In the genomic region with DNA sequence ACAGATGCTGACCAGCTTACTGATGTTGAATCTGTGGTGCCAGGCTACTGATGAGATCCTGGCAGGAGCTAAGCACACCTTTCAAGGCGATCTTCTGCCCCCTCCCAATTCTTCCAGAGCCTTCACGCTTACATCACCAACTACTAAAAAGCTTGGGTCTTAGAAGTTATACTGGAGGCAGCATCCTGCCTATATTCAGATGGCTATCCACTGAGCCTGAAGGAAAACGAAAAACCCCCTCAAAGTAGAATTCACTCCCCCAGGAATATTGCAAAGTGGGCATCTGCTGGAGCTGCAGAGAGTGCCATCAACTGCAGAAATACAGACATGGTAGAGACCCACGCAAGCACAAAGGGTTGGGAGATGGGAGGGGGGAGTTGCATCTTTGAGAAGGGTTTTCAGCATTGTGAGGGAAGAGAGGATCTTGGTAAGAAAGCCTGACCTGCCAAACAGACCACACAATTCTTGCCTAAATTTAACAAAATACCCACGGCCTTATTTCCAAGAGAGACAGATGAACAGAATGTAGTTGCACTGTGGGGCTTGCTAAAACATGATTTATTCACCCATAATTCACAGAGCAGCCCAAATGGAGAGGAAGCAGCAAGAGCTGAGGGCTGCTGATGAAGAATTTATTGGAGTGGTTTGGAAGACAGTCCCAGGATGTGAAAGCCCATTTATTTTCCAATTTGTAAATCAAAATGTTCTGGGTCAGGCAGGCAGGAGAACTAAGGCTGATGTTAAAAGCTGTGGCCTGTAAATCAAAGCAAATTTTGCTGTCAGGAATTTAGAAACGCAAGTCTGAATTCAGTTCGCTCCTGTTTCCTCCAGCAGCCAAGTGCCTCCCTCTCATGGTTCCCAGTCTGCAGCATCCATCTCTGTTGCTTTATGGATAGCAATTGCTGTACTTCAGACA, we compare ENCODE assay signal across 31 mouse cellular contexts.
DNase-seq lines count a peak whose midpoint lies in the region; ATAC-seq and TF ChIP-seq lines count a peak whose summit lies in the region.
"Had no signal": no experiment of that assay in that cellular context is flagged by ENCODE, and none has a peak within 500 bp of the region (broad histone marks: within the 10 kb centered on the region; RNA-seq: fewer than 3 reads in every experiment).

No protein-coding gene starts in this region.

- no peaks in the 10 kb centered on the region for H3K27me3 ChIP-seq in kidney, embryonic 15.5 days
- H3K27me3 ChIP-seq: embryonic facial prominence, embryonic 13.5 days; heart, embryonic 13.5 days; limb, embryonic 12.5 days; liver, embryonic 15.5 days had no signal

- TF ChIP-seq CTCF in layer of hippocampus, adult 2 months (conservative IDR thresholded peaks at IDR 0.05), result no peak
- no peak for TF ChIP-seq CTCF in cortical plate, adult 2 months (IDR thresholded peaks at IDR 0.05; ENCODE audit: extremely low read depth, insufficient read depth, low read length)

- H3K36me3 ChIP-seq in kidney, embryonic 15.5 days, result no peaks in the 10 kb centered on the region
- H3K36me3 ChIP-seq: embryonic facial prominence, embryonic 13.5 days; forebrain, embryonic 10.5 days; G1E; heart, embryonic 13.5 days; limb, embryonic 12.5 days; liver, embryonic 15.5 days had no signal

- no peak overlapping the region for H3K9ac ChIP-seq in kidney, embryonic 15.5 days
- H3K9ac ChIP-seq: embryonic facial prominence, embryonic 13.5 days; heart, embryonic 13.5 days; hindbrain, embryonic 14.5 days; limb, embryonic 12.5 days; liver, embryonic 15.5 days; lung, embryonic 14.5 days had no signal

- ATAC-seq in frontal cortex, adult (ENCODE audit: low TSS enrichment), result peak; percentile 53
- ATAC-seq in kidney, embryonic 15.5 days (replicated peaks; ENCODE audit: low FRiP score), result no peak; the same call in 1 of the 2 replicates
- ATAC-seq: forebrain, embryonic 16.5 days; intestine, postnatal 0 days had no signal

- no peak overlapping the region for H3K4me3 ChIP-seq in kidney, embryonic 15.5 days (replicated peaks)
- no peak overlapping the region for H3K4me3 ChIP-seq in layer of hippocampus, adult 2 months
- H3K4me3 ChIP-seq in cortical plate, adult 2 months (ENCODE audit: insufficient read depth, low read length), result no peak overlapping the region
- H3K4me3 ChIP-seq: embryonic facial prominence, embryonic 13.5 days; forebrain, embryonic 10.5 days; heart, embryonic 13.5 days; limb, embryonic 12.5 days; liver, embryonic 15.5 days; myocyte had no signal

- TF ChIP-seq POLR2A in cortical plate, adult 2 months (IDR thresholded peaks at IDR 0.05; ENCODE audit: extremely low read depth, insufficient read depth, low read length), result no peak

- 0 out of 2 replicates have a peak overlapping the region, but pooled peaks have one; percentile 27 for H3K27ac ChIP-seq in kidney, embryonic 15.5 days
- peak overlapping the region; percentile 86 for H3K27ac ChIP-seq in layer of hippocampus, adult 2 months
- H3K27ac ChIP-seq in cortical plate, adult 2 months (ENCODE audit: insufficient read depth, low read length), result peak overlapping the region; percentile 82
- H3K27ac ChIP-seq: embryonic facial prominence, embryonic 13.5 days; forebrain, embryonic 10.5 days; heart, embryonic 13.5 days; hindbrain, embryonic 14.5 days; limb, embryonic 12.5 days; liver, embryonic 15.5 days; stomach, postnatal 0 days had no signal

- H3K9me3 ChIP-seq in kidney, embryonic 15.5 days (replicated peaks), result no peaks in the 10 kb centered on the region
- H3K9me3 ChIP-seq: embryonic facial prominence, embryonic 13.5 days; forebrain, embryonic 10.5 days; G1E; heart, embryonic 13.5 days had no signal

- H3K4me2 ChIP-seq in kidney, embryonic 15.5 days, result no peak overlapping the region
- H3K4me2 ChIP-seq: embryonic facial prominence, embryonic 13.5 days; heart, embryonic 13.5 days; hindbrain, embryonic 14.5 days; limb, embryonic 12.5 days; liver, embryonic 15.5 days; lung, embryonic 14.5 days; midbrain, embryonic 11.5 days had no signal

- 66% methylated on average over 7 of the region's 7 CpGs for WGBS in kidney, embryonic 15.5 days

- 0 out of 2 replicates have a peak, but pooled peaks cover 3% of the 10 kb centered on the region for H3K4me1 ChIP-seq in kidney, embryonic 15.5 days
- peaks cover 5% of the 10 kb centered on the region; the same call in 1 of the 2 replicates for H3K4me1 ChIP-seq in cortical plate, adult 2 months (ENCODE audit: control insufficient read depth, insufficient read depth, low read length)
- H3K4me1 ChIP-seq: embryonic facial prominence, embryonic 13.5 days; forebrain, embryonic 10.5 days; limb, embryonic 12.5 days; liver, embryonic 15.5 days had no signal

- DNase-seq in frontal cortex, postnatal 14 days (ENCODE audit: low spot score in 2 of 2), result no peak
- DNase-seq in kidney, adult 8-10 months, result no peak
- peak in 1 of 2 experiments; percentile 60 for DNase-seq in layer of hippocampus, adult 2 months (ENCODE audit: low spot score in 2 of 2)
- no peak for DNase-seq in layer of hippocampus, postnatal 10 days (ENCODE audit: low spot score in 2 of 2)
- no peak for DNase-seq in urinary bladder, postnatal 25 days (ENCODE audit: low spot score)
- DNase-seq: adrenal gland, adult 8-10 months; cerebellum, adult 8-10 months; cerebellum, postnatal 25 days; embryo, embryonic 11 days; gastrocnemius, postnatal 36 days; heart, adult 18-20 months; heart, postnatal 10 days; lung, embryonic 14.5 days; right cerebral cortex, postnatal 4 days; thymus, adult 18-20 months; thymus, postnatal 25 days had no signal

Comparison
In these comparisons a context has a peak if more than half of its experiments do, and no peak if none do; other contexts are left out.
1. H3K27ac ChIP-seq: peak in every context shown above with its lines; median percentile 86 in layer of hippocampus, adult 2 months; 82 in cortical plate, adult 2 months; 27 in kidney, embryonic 15.5 days.